In genomic region chr9:72197331-72197732, GRCm38 (mm10) we compare ENCODE assay signal across 17 mouse cellular contexts.
DNase-seq lines count a peak whose midpoint lies in the region; ATAC-seq and TF ChIP-seq lines count a peak whose summit lies in the region.
"Had no signal": no experiment of that assay in that cellular context is flagged by ENCODE, and none has a peak within 500 bp of the region (broad histone marks: within the 10 kb centered on the region; RNA-seq: fewer than 3 reads in every experiment).

No protein-coding gene starts in this region.

- H3K4me3 ChIP-seq in forebrain, postnatal 0 days (ENCODE audit: low read depth, low read length): no peak overlapping the region
- H3K4me3 ChIP-seq in forebrain, embryonic 11.5 days (ENCODE audit: low read depth, low read length): no peak overlapping the region
- peak overlapping the region; percentile 30 for H3K4me3 ChIP-seq in layer of hippocampus, adult 2 months
- H3K4me3 ChIP-seq in embryonic fibroblast, embryonic 13.5 days (ENCODE audit: insufficient read depth, low read length): no peak overlapping the region
- H3K4me3 ChIP-seq in midbrain, postnatal 0 days (ENCODE audit: low read depth, low read length): no peak overlapping the region
- H3K4me3 ChIP-seq: embryonic facial prominence, embryonic 10.5 days; heart, adult 2 months had no signal

- peak; percentile 51 for ATAC-seq in forebrain, postnatal 0 days
- no peak for ATAC-seq in forebrain, embryonic 11.5 days (replicated peaks; ENCODE audit: low FRiP score)
- ATAC-seq in midbrain, postnatal 0 days (ENCODE audit: low FRiP score): no peak

- DNase-seq in forebrain, postnatal 0 days: peak; percentile 40
- DNase-seq in forebrain, embryonic 11.5 days (ENCODE audit: low spot score): no peak
- DNase-seq in layer of hippocampus, adult 2 months (ENCODE audit: low spot score in 2 of 2): no peak
- no peak for DNase-seq in layer of hippocampus, postnatal 14 days (ENCODE audit: low spot score in 2 of 2)
- peak; percentile 15 for DNase-seq in heart, postnatal 25 days (ENCODE audit: low spot score)
- no peak for DNase-seq in midbrain, postnatal 0 days (ENCODE audit: low spot score)
- DNase-seq in ovary, postnatal 10 days (ENCODE audit: low spot score): no peak
- DNase-seq: kidney, adult 8-10 months; spleen, adult 18-20 months; thymus, postnatal 4 days had no signal

- no peaks in the 10 kb centered on the region for H3K36me3 ChIP-seq in forebrain, postnatal 0 days (ENCODE audit: insufficient read depth)
- no peaks in the 10 kb centered on the region for H3K36me3 ChIP-seq in forebrain, embryonic 11.5 days (ENCODE audit: control insufficient read depth, insufficient read depth, low read length)
- H3K36me3 ChIP-seq in midbrain, postnatal 0 days (ENCODE audit: insufficient read depth, low read length): no peaks in the 10 kb centered on the region
- H3K36me3 ChIP-seq: embryonic facial prominence, embryonic 10.5 days had no signal

- peak overlapping the region; percentile 45; the same call in 1 of the 2 replicates for H3K27ac ChIP-seq in forebrain, postnatal 0 days (ENCODE audit: low read depth, low read length)
- H3K27ac ChIP-seq in forebrain, embryonic 11.5 days (ENCODE audit: low read depth, low read length): no peak overlapping the region
- peak overlapping the region; percentile 80 for H3K27ac ChIP-seq in layer of hippocampus, adult 2 months
- peak overlapping the region; percentile 90 for H3K27ac ChIP-seq in embryonic fibroblast, embryonic 13.5 days (ENCODE audit: insufficient read depth, low read length)
- H3K27ac ChIP-seq in midbrain, postnatal 0 days (ENCODE audit: low read depth, low read length): no peak overlapping the region
- H3K27ac ChIP-seq: embryonic facial prominence, embryonic 10.5 days; heart, adult 2 months; hindbrain, postnatal 0 days; liver, embryonic 14.5 days; stomach, postnatal 0 days had no signal

- H3K4me2 ChIP-seq in forebrain, postnatal 0 days (ENCODE audit: low read depth): peak overlapping the region; percentile 19
- H3K4me2 ChIP-seq in forebrain, embryonic 11.5 days (ENCODE audit: low read depth, low read length, severe bottlenecking): no peak overlapping the region
- no peak overlapping the region for H3K4me2 ChIP-seq in midbrain, postnatal 0 days (ENCODE audit: low read depth, low read length, poor library complexity, severe bottlenecking)
- H3K4me2 ChIP-seq: midbrain, embryonic 11.5 days had no signal

- H3K9ac ChIP-seq in forebrain, postnatal 0 days: no peak overlapping the region
- no peak overlapping the region for H3K9ac ChIP-seq in forebrain, embryonic 11.5 days (ENCODE audit: low read length)
- no peak overlapping the region for H3K9ac ChIP-seq in midbrain, postnatal 0 days (replicated peaks; ENCODE audit: low read length, poor library complexity, severe bottlenecking)
- H3K9ac ChIP-seq: liver, embryonic 14.5 days had no signal

- 50% methylated on average over 11 of the region's 11 CpGs for WGBS in forebrain, postnatal 0 days
- WGBS in forebrain, embryonic 11.5 days: 87% methylated on average over 11 of the region's 11 CpGs
- 67% methylated on average over 11 of the region's 11 CpGs for WGBS in midbrain, postnatal 0 days

- no peak for TF ChIP-seq CTCF in forebrain, postnatal 0 days (IDR thresholded peaks at IDR 0.05; ENCODE audit: low read depth)
- TF ChIP-seq CTCF in layer of hippocampus, adult 2 months (conservative IDR thresholded peaks at IDR 0.05): no peak
- TF ChIP-seq CTCF in embryonic fibroblast, embryonic 13.5 days (IDR thresholded peaks at IDR 0.05; ENCODE audit: borderline replicate concordance, insufficient read depth, low read length): no peak
- TF ChIP-seq CTCF in midbrain, postnatal 0 days (IDR thresholded peaks at IDR 0.05): no peak

- no peaks in the 10 kb centered on the region for H3K9me3 ChIP-seq in forebrain, postnatal 0 days (ENCODE audit: low read length)
- no peaks in the 10 kb centered on the region for H3K9me3 ChIP-seq in forebrain, embryonic 11.5 days (ENCODE audit: control insufficient read depth, low read length)
- no peaks in the 10 kb centered on the region for H3K9me3 ChIP-seq in midbrain, postnatal 0 days (ENCODE audit: low read length)
- H3K9me3 ChIP-seq: embryonic facial prominence, embryonic 10.5 days had no signal

- TF ChIP-seq POLR2A in embryonic fibroblast, embryonic 13.5 days (IDR thresholded peaks at IDR 0.05; ENCODE audit: low read depth, low read length): no peak

- peaks cover 12% of the 10 kb centered on the region for H3K4me1 ChIP-seq in forebrain, postnatal 0 days (ENCODE audit: insufficient read depth)
- peaks cover under 1% of the 10 kb centered on the region; the same call in 1 of the 2 replicates for H3K4me1 ChIP-seq in forebrain, embryonic 11.5 days (replicated peaks; ENCODE audit: control insufficient read depth, insufficient read depth, low read length)
- H3K4me1 ChIP-seq in embryonic fibroblast, embryonic 13.5 days (ENCODE audit: control insufficient read depth, insufficient read depth, low read length): peaks cover 4% of the 10 kb centered on the region
- H3K4me1 ChIP-seq in midbrain, postnatal 0 days (ENCODE audit: insufficient read depth, low read length): no peaks in the 10 kb centered on the region

- intact Hi-C loops in heart, postnatal 25 days (cut with DNase I): loop anchor here (10.0 kb wide), 1 partner anchor 553 kb away; no protein-coding TSS in a partner anchor

- H3K27me3 ChIP-seq in forebrain, postnatal 0 days (ENCODE audit: insufficient read depth, low read length): no peaks in the 10 kb centered on the region
- H3K27me3 ChIP-seq in forebrain, embryonic 11.5 days (ENCODE audit: control insufficient read depth, insufficient read depth, low read length): no peaks in the 10 kb centered on the region
- H3K27me3 ChIP-seq in midbrain, postnatal 0 days (ENCODE audit: insufficient read depth, low read length): no peaks in the 10 kb centered on the region

Comparison
In these comparisons a context has a peak if more than half of its experiments do, and no peak if none do; other contexts are left out.
1. DNase-seq: peak in forebrain, postnatal 0 days (single experiment) and heart, postnatal 25 days (single experiment); none in forebrain, embryonic 11.5 days (single experiment), layer of hippocampus, adult 2 months (0 of 2), layer of hippocampus, postnatal 14 days (0 of 2), midbrain, postnatal 0 days (single experiment) and ovary, postnatal 10 days (single experiment).
2. H3K27ac ChIP-seq: peak in forebrain, postnatal 0 days (single experiment), layer of hippocampus, adult 2 months (single experiment) and embryonic fibroblast, embryonic 13.5 days (single experiment); none in forebrain, embryonic 11.5 days (single experiment) and midbrain, postnatal 0 days (single experiment).